In the genomic region with DNA sequence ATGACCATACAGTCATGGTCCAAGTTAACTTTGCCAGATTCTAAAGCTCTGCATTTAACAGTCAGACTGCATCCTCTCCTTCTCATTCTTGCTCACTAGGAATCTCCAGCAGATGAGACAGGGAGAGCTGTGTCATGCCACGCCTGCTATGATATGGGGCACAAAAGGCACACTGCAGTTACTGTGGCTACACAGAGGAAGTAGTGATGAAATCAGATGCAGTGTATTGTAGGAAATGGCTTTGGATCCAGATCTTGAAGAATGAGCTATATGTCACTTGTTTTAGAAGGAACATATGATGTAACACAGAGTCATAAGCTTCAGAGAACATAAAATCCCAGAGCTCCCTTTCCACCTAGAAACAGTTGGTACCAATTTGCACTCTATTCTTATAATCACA, we compare ENCODE assay signal across 22 mouse cellular contexts.
DNase-seq lines count a peak whose midpoint lies in the region; ATAC-seq and TF ChIP-seq lines count a peak whose summit lies in the region.
"Had no signal": no experiment of that assay in that cellular context is flagged by ENCODE, and none has a peak within 500 bp of the region (broad histone marks: within the 10 kb centered on the region; RNA-seq: fewer than 3 reads in every experiment).

No protein-coding gene starts in this region.

- H3K9me3 ChIP-seq in liver, embryonic 12.5 days (replicated peaks), result no peaks in the 10 kb centered on the region
- H3K9me3 ChIP-seq: embryonic facial prominence, embryonic 13.5 days; forebrain, embryonic 12.5 days; heart, embryonic 13.5 days; hindbrain, embryonic 13.5 days; intestine, embryonic 15.5 days had no signal

- H3K79me2 ChIP-seq in myocyte (ENCODE audit: control insufficient read depth, insufficient read depth), result no peaks in the 10 kb centered on the region

- H3K4me1 ChIP-seq in liver, embryonic 12.5 days, result no peaks in the 10 kb centered on the region
- H3K4me1 ChIP-seq: embryonic facial prominence, embryonic 13.5 days; forebrain, embryonic 12.5 days; heart, embryonic 13.5 days; hindbrain, embryonic 13.5 days; intestine, embryonic 15.5 days had no signal

- no peak overlapping the region for H3K4me3 ChIP-seq in myocyte
- H3K4me3 ChIP-seq in liver, embryonic 12.5 days, result no peak overlapping the region
- H3K4me3 ChIP-seq: embryonic facial prominence, embryonic 13.5 days; forebrain, embryonic 12.5 days; gastrocnemius, adult 2 months; heart, embryonic 13.5 days; hindbrain, embryonic 13.5 days; intestine, embryonic 15.5 days had no signal

- DNase-seq in frontal cortex, postnatal 36 days (ENCODE audit: low spot score in 2 of 2), result no peak
- no peak for DNase-seq in layer of hippocampus, adult 11-12 months (ENCODE audit: low spot score)
- no peak for DNase-seq in adrenal gland, adult 2 months
- DNase-seq: adrenal gland, postnatal 10 days; cerebellum, adult 11 months; cerebellum, adult 8-10 months; cerebellum, postnatal 25 days; gastrocnemius, adult 2 months; gastrocnemius, postnatal 25 days; heart, adult 11 months; heart, postnatal 36 days had no signal

- TF ChIP-seq POLR2A in myocyte (IDR thresholded peaks at IDR 0.05; ENCODE audit: insufficient read length, low read depth), result no peak

- no peak overlapping the region for H3K27ac ChIP-seq in liver, embryonic 12.5 days
- H3K27ac ChIP-seq: embryonic facial prominence, embryonic 13.5 days; forebrain, embryonic 12.5 days; gastrocnemius, adult 2 months; heart, embryonic 13.5 days; hindbrain, embryonic 13.5 days; hindbrain, postnatal 0 days; intestine, embryonic 15.5 days had no signal

- no peaks in the 10 kb centered on the region for H3K36me3 ChIP-seq in myocyte (ENCODE audit: control insufficient read depth, insufficient read depth)
- no peaks in the 10 kb centered on the region for H3K36me3 ChIP-seq in liver, embryonic 12.5 days
- H3K36me3 ChIP-seq: embryonic facial prominence, embryonic 13.5 days; forebrain, embryonic 12.5 days; heart, embryonic 13.5 days; hindbrain, embryonic 13.5 days; intestine, embryonic 15.5 days had no signal

- peak; percentile 52 for ATAC-seq in frontal cortex, adult (ENCODE audit: low TSS enrichment)
- ATAC-seq in hematopoietic stem cell, adult 5-6 weeks (replicated peaks in 1 of 2; ENCODE audit: insufficient read depth in 1 of 2, low FRiP score in 2 of 2, low TSS enrichment in 1 of 2, low read depth in 1 of 2, poor library complexity in 2 of 2, severe bottlenecking in 2 of 2), result peak; percentile 53 to 58; a peak in 2 of 4 replicates
- ATAC-seq in liver, embryonic 12.5 days, result no peak
- ATAC-seq: forebrain, embryonic 16.5 days; hindbrain, postnatal 0 days; intestine, embryonic 15.5 days had no signal

- 35% methylated on average over 1 of the region's 1 CpGs for WGBS in liver, embryonic 12.5 days (ENCODE audit: insufficient replicate concordance)

- no peaks in the 10 kb centered on the region for H3K27me3 ChIP-seq in myocyte (ENCODE audit: control insufficient read depth, insufficient read depth, insufficient read length)
- no peaks in the 10 kb centered on the region for H3K27me3 ChIP-seq in liver, embryonic 12.5 days (replicated peaks)
- H3K27me3 ChIP-seq: embryonic facial prominence, embryonic 13.5 days; forebrain, embryonic 12.5 days; heart, embryonic 13.5 days; hindbrain, embryonic 13.5 days; intestine, embryonic 15.5 days had no signal

- no peak overlapping the region for H3K4me2 ChIP-seq in myocyte (ENCODE audit: low read depth)
- no peak overlapping the region for H3K4me2 ChIP-seq in liver, embryonic 12.5 days
- H3K4me2 ChIP-seq: embryonic facial prominence, embryonic 13.5 days; forebrain, embryonic 12.5 days; heart, embryonic 13.5 days; hindbrain, embryonic 13.5 days; intestine, embryonic 15.5 days had no signal

- no peak overlapping the region for H3K9ac ChIP-seq in liver, embryonic 12.5 days
- H3K9ac ChIP-seq: embryonic facial prominence, embryonic 13.5 days; forebrain, embryonic 12.5 days; heart, embryonic 13.5 days; hindbrain, embryonic 13.5 days; intestine, embryonic 15.5 days had no signal

- H3ac ChIP-seq in myocyte (ENCODE audit: control insufficient read depth, insufficient read length), result no peak overlapping the region

TF ChIP-seq in myocyte, 11 proteins besides CTCF, POLR2A, EP300 and RAD21:
- TF ChIP-seq USF1 (IDR thresholded peaks at IDR 0.05; ENCODE audit: low read depth) (no peak), MAX (IDR thresholded peaks at IDR 0.05; ENCODE audit: low read depth) (no peak), CEBPB (IDR thresholded peaks at IDR 0.05; ENCODE audit: insufficient read depth, poor library complexity, severe bottlenecking) (peak; percentile 68; the same call in 1 of the 2 replicates), TCF12 (IDR thresholded peaks at IDR 0.05; ENCODE audit: insufficient read depth, poor library complexity, severe bottlenecking) (no peak)
